Mouse (Mus musculus) heart, embryonic 16.5 days (tissue): ENCODE measurements around the gene Gipc3. TPM values are rescaled to one million over a fixed set of nuclear protein-coding genes. Genes with fewer than 3 reads are reported as not detected.

Experiments
- ATAC-seq: fragments of 200-750 bp; cut with Nextera tagmentation; replicated peaks from 2 replicates; pipeline ENCODE4 v1.8.0; 2017; ENCODE audit warnings: moderate number of reproducible peaks; ENCODE audit not compliant: insufficient read depth, low FRiP score; ENCODE audit errors: extremely low read depth
- H3K27ac ChIP-seq: fragments of 300-500 bp; sonication (generic); 2 replicates; pipeline ENCODE4 v1.5.1; 2014; ENCODE audit warnings: mild to moderate bottlenecking, low read length, control low read depth, moderate library complexity
- H3K27me3 ChIP-seq: fragments of 300-500 bp; sonication (generic); 2 replicates; pipeline ENCODE4 v1.6.1; 2014; ENCODE audit warnings: low read length, mixed read lengths; ENCODE audit not compliant: control insufficient read depth, insufficient read depth
- H3K36me3 ChIP-seq: fragments of 300-500 bp; sonication (generic); 2 replicates; pipeline ENCODE4 v1.6.1; 2014; ENCODE audit not compliant: control insufficient read depth, insufficient read depth
- H3K4me1 ChIP-seq: fragments of 300-500 bp; sonication (generic); 2 replicates; pipeline ENCODE4 v1.6.1; 2014; ENCODE audit warnings: low read length, mixed read lengths; ENCODE audit not compliant: control insufficient read depth, insufficient read depth
- H3K4me2 ChIP-seq: fragments of 300-500 bp; sonication (generic); 2 replicates; pipeline ENCODE4 v1.6.1; 2014; ENCODE audit warnings: low read depth, mild to moderate bottlenecking, control low read depth, low read length
- H3K4me3 ChIP-seq: fragments of 300-500 bp; sonication (generic); 2 replicates; pipeline ENCODE4 v1.5.1; 2014; ENCODE audit warnings: mild to moderate bottlenecking, control low read depth, low read length
- H3K9ac ChIP-seq: fragments of 300-500 bp; sonication (generic); 2 replicates; pipeline ENCODE4 v1.6.1; 2014; ENCODE audit warnings: low read length, control low read depth
- H3K9me3 ChIP-seq: fragments of 300-500 bp; sonication (generic); replicated peaks from 2 replicates; pipeline ENCODE4 v1.6.1; 2016; ENCODE audit warnings: low read length; ENCODE audit not compliant: control insufficient read depth
- WGBS: fragments of 180-500 bp; shearing (Covaris S2); extraction: QIAGEN DNeasy Blood & Tissue Kit; methylation state at CpG from one replicate; pipeline ENCODE4 v1.1.7; 2014; 5-methylcytosine and 5-hydroxymethylcytosine counted together
- polyA plus RNA-seq: library from polyadenylated mRNA; unstranded; fragments of >200 nt; fragmentation: Nextera tagmentation; extraction: Ambion mirVana; gene quantifications from 2 replicates; pipeline ENCODE4 v1.2.1, GENCODE M21; 2015

Gene Gipc3
- polyA plus RNA-seq, 1 experiment from 2014 or later, result 0.08 TPM

GRCm38 (mm10) chr10:81341333-81341949, 1.6 kb downstream of the Gipc3 start:
- Histone ChIP-seq H3K27me3 (peaks cover 22% of the 10 kb centered on the region), H3K27ac (no peak overlapping the region), H3K9me3 (no peaks in the 10 kb centered on the region), H3K4me3 (no peak overlapping the region), H3K9ac (no peak overlapping the region), H3K4me1 (peaks cover 6% of the 10 kb centered on the region), H3K4me2 (no peak overlapping the region), H3K36me3 (no peaks in the 10 kb centered on the region)
- no peak for ATAC-seq
- 31% methylated on average over 16 of the region's 16 CpGs for WGBS

DNA sequence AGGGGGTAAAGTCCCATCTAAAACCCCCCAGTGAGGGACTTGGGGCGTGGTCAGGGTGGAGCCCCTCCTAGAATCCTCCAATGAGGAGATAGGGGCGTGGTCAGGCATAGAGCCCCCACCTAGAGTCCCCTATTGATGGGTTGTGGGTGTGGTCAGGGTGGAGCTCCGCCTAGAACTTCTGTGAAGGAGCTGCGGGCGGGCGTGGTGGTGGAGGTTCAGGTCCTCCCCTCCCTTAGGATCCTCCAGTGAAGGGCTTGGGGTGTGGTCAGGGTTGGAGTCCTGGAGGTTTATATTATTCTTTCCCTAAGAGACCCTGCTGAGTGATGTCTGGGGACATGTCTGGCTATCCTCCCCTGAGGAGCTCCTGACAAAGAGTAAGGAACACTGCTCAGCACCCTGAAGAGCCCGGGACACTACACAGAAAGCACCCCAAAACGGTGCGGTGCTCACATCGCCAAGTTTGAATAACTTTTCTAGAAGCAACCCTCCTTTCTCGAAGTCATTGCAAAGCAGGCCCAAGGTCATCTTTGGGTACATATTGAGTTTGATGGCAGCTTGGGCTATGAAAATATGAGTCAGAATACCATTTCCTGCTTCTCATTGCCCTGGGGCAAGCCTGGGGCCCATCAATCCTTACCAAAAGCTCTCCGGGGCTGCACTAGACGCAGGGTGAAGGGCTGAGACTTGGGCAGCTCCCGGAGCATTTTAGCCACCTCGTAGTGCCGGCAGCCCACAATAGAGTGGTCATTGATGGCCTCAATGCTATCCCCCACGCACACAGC, 2.3 kb downstream of the Gipc3 start:
- H3K4me1 ChIP-seq, result peaks cover 4% of the 10 kb centered on the region
- H3K4me3 ChIP-seq, result no peak overlapping the region
- no peaks in the 10 kb centered on the region for H3K9me3 ChIP-seq
- peaks cover 22% of the 10 kb centered on the region for H3K27me3 ChIP-seq
- no peak overlapping the region for H3K4me2 ChIP-seq
- H3K27ac ChIP-seq, result no peak overlapping the region
- no peak for ATAC-seq
- WGBS, result 46% methylated on average over 17 of the region's 17 CpGs
- H3K9ac ChIP-seq, result no peak overlapping the region
- no peaks in the 10 kb centered on the region for H3K36me3 ChIP-seq

GRCm38 (mm10) chr10:81336558-81336957, 6.5 kb downstream of the Gipc3 start:
- Histone ChIP-seq H3K4me3 (no peak overlapping the region), H3K9me3 (no peaks in the 10 kb centered on the region), H3K9ac (no peak overlapping the region), H3K4me2 (no peak overlapping the region), H3K36me3 (no peaks in the 10 kb centered on the region), H3K27ac (no peak overlapping the region; the same call in 1 of the 2 replicates), H3K4me1 (peaks cover 4% of the 10 kb centered on the region), H3K27me3 (peaks cover 4% of the 10 kb centered on the region)
- WGBS, result 93% methylated on average over 4 of the region's 4 CpGs
- no peak for ATAC-seq

GRCm38 (mm10) chr10:81335393-81336340, 7.4 kb downstream of the Gipc3 start:
- no peaks in the 10 kb centered on the region for H3K9me3 ChIP-seq
- no peak overlapping the region for H3K4me2 ChIP-seq
- peak overlapping the region; percentile 54; the same call in 1 of the 2 replicates for H3K9ac ChIP-seq
- H3K27me3 ChIP-seq, result peaks cover 4% of the 10 kb centered on the region
- peak overlapping the region; percentile 72 for H3K27ac ChIP-seq
- H3K4me1 ChIP-seq, result peaks cover 9% of the 10 kb centered on the region
- WGBS, result 41% methylated on average over 18 of the region's 19 CpGs
- H3K36me3 ChIP-seq, result no peaks in the 10 kb centered on the region
- ATAC-seq, result 0 out of 2 replicates have a peak, but pooled peaks have one; percentile 24
- H3K4me3 ChIP-seq, result no peak overlapping the region

DNA sequence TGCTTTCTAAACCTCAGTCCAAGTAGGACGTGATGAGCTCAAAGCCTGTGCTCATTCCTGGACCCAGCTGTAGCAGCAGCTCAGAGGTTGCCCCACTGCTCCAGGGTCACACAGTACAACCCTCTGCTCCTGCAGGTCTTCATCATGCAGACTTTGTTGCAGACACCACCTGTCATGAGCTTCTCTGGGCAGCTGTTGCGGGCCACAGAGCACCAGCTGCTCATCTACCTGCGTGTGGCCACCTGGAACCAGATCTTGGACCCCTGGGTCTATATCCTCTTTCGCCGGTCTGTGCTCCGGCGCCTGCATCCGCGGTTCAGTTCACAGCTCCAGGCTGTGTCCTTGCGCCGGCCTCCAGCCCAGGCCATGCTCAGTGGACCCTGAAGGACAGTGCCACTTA, 8.7 kb downstream of the Gipc3 start:
- no peak for ATAC-seq
- H3K9ac ChIP-seq, result no peak overlapping the region
- H3K4me3 ChIP-seq, result no peak overlapping the region
- no peaks in the 10 kb centered on the region for H3K36me3 ChIP-seq
- H3K4me1 ChIP-seq, result peaks cover 22% of the 10 kb centered on the region
- no peaks in the 10 kb centered on the region for H3K9me3 ChIP-seq
- no peak overlapping the region for H3K4me2 ChIP-seq
- no peak overlapping the region for H3K27ac ChIP-seq
- 77% methylated on average over 11 of the region's 11 CpGs for WGBS
- peaks cover 4% of the 10 kb centered on the region for H3K27me3 ChIP-seq

DNA sequence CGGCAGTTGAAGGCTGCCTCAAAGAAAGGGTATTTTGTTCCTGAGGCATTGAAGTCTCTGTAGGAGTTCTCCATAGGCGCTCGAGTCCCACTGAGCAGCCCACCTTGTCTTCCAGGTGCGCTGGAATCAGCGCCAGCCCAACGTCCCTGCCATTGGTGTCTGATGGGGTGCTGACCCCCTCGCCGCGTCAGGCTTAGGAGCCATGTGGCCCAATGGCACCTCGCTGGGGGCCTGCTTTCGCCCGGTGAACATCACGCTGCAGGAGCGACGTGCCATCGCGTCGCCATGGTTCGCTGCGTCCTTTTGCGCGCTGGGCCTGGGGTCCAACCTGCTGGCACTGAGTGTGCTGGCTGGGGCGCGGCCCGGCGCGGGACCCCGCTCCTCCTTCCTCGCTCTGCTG, 10.8 kb downstream of the Gipc3 start:
- WGBS, result 32% methylated on average over 29 of the region's 29 CpGs
- Histone ChIP-seq H3K27me3 (no peaks in the 10 kb centered on the region; the same call in 1 of the 2 replicates), H3K9ac (no peak overlapping the region), H3K36me3 (no peaks in the 10 kb centered on the region), H3K4me1 (peaks cover 37% of the 10 kb centered on the region), H3K27ac (no peak overlapping the region), H3K4me2 (peak overlapping the region; percentile 1; the same call in 1 of the 2 replicates), H3K4me3 (no peak overlapping the region), H3K9me3 (no peaks in the 10 kb centered on the region)
- no peak for ATAC-seq

- peak overlapping the region; percentile 93 for H3K27ac ChIP-seq
- peak overlapping the region; percentile 54 for H3K4me2 ChIP-seq
- 44% methylated on average over 4 of the region's 4 CpGs for WGBS
- H3K4me3 ChIP-seq, result peak overlapping the region; percentile 35
- peaks cover 20% of the 10 kb centered on the region for H3K36me3 ChIP-seq
- H3K4me1 ChIP-seq, result peaks cover 40% of the 10 kb centered on the region
- H3K9me3 ChIP-seq, result no peaks in the 10 kb centered on the region
- peak overlapping the region; percentile 67 for H3K9ac ChIP-seq
- peak; percentile 1; the same call in 1 of the 2 replicates for ATAC-seq
- H3K27me3 ChIP-seq, result no peaks in the 10 kb centered on the region
Measured at GRCm38 (mm10) chr10:81330007-81330406, 13.1 kb downstream of the Gipc3 start.

GRCm38 (mm10) chr10:81329194-81329975, 13.7 kb downstream of the Gipc3 start:
- WGBS, result 34% methylated on average over 10 of the region's 10 CpGs
- Histone ChIP-seq H3K27ac (peak overlapping the region; percentile 93), H3K4me2 (peak overlapping the region; percentile 54), H3K27me3 (no peaks in the 10 kb centered on the region), H3K36me3 (peaks cover 27% of the 10 kb centered on the region), H3K9ac (peak overlapping the region; percentile 67), H3K9me3 (no peaks in the 10 kb centered on the region), H3K4me1 (peaks cover 40% of the 10 kb centered on the region), H3K4me3 (peak overlapping the region; percentile 35)
- ATAC-seq, result peak; percentile 77
